Mouse (Mus musculus) common myeloid progenitor, adult 5-6 weeks (primary cell): ENCODE results near the gene Dnah7c. TPM values are rescaled to one million over a fixed set of nuclear protein-coding genes. Genes with fewer than 3 reads are reported as not detected.
A peak's percentile ranks its signal among the peaks of the same experiment; 100 is the strongest.

ENCODE experiments used
- ATAC-seq: replicated peaks from 2 replicates; pipeline ENCODE4 v1.8.0; 2016; ENCODE audit warnings: low read depth, mild to moderate bottlenecking, moderate TSS enrichment, inconsistent platforms; ENCODE audit not compliant: poor library complexity, severe bottlenecking
- total RNA-seq: library from RNA; stranded (forward); fragments of 200-1000, 187-1606 nt; gene quantifications from 2 replicates; pipeline ENCODE4 v1.2.3, GENCODE M21; 2017

Dnah7c gene
- total RNA-seq, 1 experiment from 2014 or later = not detected

DNA sequence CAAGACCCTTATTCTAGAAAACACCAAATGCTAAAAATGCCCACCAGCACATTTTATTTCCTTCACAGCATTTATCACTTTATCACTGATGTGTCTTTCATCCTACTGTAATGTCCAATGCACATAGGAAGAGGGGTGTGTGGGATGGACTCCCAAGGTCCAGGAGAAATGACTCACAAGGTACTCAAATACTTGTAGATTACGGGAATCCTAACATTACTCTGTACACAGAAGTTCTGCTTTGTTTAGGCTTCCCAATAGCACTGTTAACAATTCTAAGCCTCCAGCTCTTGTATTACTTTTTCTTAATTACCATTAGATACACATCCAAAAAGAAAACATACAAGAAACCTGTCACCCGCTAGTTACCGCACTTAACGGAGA, 426.8 kb downstream of the Dnah7c start:
- no peak for ATAC-seq

DNA sequence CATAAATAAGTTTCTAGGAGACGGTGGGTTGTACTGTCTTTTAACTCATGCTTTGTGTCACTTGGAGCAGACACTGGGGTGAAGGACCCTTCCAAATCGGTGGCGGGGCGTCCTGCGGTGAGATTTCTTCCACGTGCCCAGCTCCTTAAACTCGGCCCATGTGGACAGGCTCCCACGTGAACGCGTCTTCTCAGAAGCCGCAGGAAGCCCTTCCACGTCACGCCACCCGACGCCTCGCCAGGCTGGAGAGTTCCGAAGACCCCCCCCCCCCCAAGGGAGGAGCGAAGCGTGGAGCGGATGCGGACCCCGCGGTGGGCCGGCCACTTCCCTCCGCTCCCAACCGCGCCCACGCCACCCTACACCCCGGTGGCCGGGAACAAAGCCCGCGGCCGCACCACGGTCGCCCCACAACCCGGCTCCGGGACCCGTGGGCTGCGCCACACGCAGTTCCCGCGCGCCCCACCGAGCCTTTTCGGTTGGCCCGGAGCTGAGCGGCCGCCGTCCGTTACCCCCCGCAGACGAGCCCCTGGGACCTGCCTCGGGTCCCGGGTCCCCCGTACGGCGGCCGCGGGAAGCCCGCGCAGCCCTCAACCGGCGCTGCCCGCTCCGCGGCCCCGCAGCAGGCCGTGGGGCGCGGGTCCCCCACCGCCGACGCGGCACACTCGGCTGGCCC, 427.3 kb downstream of the Dnah7c start:
- peak; percentile 43 for ATAC-seq

DNA sequence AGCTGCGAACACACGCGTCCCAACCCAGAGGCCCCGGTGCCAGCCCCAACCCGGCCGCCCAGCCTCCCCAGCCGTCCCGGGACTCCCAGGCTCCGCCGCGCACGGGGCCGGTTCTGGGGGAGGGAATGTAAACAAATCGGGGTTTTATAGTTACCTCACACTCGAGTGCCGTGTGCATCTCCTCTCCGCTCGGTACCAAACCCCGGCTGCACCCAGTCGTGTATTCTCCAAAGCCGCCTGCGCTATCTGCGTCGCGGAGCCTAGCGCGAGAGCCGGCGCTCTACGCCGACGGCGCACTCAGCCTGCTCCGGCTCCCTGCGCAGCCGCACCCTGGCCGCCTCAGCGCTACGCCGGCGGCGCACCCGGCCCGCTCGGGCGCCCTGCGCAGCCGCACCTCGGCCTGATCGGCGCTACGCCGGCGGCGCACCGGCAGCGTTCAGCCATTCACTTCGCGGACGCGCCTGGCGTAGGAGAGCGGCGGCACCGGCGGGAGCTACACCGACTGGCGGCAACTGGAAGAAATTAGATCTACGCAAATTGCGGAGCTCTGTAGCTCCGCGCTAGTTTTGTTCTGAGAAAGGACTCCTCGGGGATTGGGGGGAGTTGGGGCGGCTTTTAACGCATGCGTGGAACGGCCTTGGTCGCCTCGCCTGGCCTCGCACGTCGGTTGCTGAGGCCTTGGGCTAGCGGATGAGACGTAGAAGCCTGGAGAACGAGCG, 428.1 kb downstream of the Dnah7c start:
- ATAC-seq = peak; percentile 64

DNA sequence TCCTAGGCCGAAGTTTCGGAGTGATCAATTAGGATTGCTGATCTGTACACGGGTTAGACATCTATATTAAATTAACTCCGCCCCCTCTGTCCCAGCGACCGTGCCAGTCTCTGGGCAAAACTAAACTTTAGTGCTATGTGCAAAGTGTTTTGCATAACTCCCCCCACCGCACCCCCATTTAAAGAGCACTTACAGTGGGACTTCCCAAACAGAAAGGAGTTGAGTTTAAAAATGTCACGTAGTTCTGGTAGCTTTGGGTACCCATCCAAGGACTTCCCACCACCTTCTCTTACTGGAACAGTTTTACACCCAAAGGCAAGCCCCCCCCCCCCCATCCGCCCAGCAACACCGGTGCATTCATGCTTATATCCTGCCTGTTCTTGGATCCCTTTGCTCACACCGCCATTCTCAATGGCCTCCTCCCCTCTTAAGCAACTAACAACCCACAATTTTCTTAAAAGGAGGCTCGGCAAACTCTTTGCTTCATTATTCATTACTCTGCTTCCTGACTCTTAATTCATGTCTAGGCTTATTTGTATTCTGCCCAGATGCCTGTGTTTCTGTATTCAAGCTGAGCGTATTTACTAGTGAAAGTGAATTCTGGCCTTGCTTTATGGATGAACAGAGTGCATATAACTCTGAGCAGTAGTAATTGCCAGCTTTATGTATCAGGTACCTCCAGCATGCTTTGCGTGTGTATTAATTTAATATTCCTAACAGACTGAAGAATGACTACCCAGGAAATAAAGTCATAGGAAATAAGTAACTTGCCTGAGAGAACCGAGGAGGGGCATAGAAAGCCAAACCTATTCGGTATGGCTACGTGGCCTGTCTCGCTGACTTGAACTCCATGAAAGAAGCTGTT, 428.9 kb downstream of the Dnah7c start:
- peak; percentile 52 for ATAC-seq

DNA sequence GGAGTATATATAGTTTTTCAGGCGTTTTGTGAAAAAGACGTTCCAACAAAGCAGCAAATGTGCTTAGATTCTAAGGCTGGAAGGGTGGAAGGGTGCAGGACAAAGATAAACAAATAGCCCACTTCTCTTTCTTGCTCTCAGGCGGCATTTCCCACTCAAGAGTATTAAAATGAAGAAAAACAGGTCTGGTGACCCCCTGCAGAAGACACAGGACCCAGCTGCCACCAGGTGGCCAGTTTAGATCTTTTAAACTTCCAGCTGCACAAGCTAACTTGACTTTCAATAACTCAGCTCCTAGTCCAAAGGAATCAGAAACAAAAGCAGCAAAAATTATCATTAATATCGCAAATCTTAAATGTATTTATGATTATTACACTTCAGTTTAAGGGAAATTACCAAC, 431.1 kb downstream of the Dnah7c start:
- ATAC-seq = no peak
